25 mouse cellular contexts compared by ENCODE assay signal in the genomic region with DNA sequence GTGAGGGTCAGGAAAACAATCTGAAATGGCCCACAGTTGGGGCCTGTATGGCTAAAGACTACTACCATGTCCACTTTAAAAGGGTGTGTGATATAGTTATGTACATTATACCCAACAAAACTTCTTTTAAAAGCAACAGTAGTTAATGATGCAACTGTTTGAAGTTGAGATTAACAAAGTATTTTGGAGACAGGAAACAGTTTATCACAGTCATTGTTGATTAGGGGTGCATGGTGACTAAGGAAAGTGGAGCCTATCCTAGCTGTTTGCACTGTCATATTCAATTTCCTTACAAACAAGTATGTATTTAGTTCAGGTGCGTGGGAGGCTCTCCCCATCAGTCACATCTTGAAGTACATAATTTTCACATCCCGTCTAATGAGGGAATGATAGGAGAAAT.
"Had no signal": no experiment of that assay in that cellular context is flagged by ENCODE, and none has a peak within 500 bp of the region (broad histone marks: within the 10 kb centered on the region; RNA-seq: fewer than 3 reads in every experiment).

No protein-coding gene starts in this region.

- H3K27ac ChIP-seq: embryonic facial prominence, embryonic 10.5 days; embryonic facial prominence, embryonic 12.5 days; embryonic facial prominence, embryonic 13.5 days; embryonic facial prominence, embryonic 15.5 days; forebrain, embryonic 10.5 days; forebrain, embryonic 12.5 days; forebrain, embryonic 13.5 days; forebrain, embryonic 15.5 days; heart, embryonic 10.5 days had no signal

- H3K9me3 ChIP-seq: embryonic facial prominence, embryonic 10.5 days; embryonic facial prominence, embryonic 12.5 days; embryonic facial prominence, embryonic 13.5 days; embryonic facial prominence, embryonic 15.5 days; forebrain, embryonic 10.5 days; forebrain, embryonic 12.5 days; forebrain, embryonic 13.5 days; forebrain, embryonic 15.5 days; heart, embryonic 10.5 days had no signal

- H3K4me1 ChIP-seq: embryonic facial prominence, embryonic 10.5 days; embryonic facial prominence, embryonic 12.5 days; forebrain, embryonic 10.5 days had no signal

- DNase-seq: cerebellum, adult 8-10 months; cerebellum, adult 9-10 months; cerebellum, adult 9-11 months; cerebellum, postnatal 14 days; cerebellum, postnatal 25 days; cerebellum, postnatal 36 days; embryo, embryonic 11 days; forebrain, postnatal 0 days; gastrocnemius, adult 2 months; gastrocnemius, postnatal 10 days; gastrocnemius, postnatal 14 days; gastrocnemius, postnatal 25 days; gastrocnemius, postnatal 36 days had no signal

- H3K4me3 ChIP-seq: embryonic facial prominence, embryonic 10.5 days; embryonic facial prominence, embryonic 12.5 days; embryonic facial prominence, embryonic 13.5 days; embryonic facial prominence, embryonic 15.5 days; erythroblast, embryonic 14.5 days; forebrain, embryonic 10.5 days; forebrain, embryonic 12.5 days; forebrain, embryonic 13.5 days; forebrain, embryonic 15.5 days; gastrocnemius, adult 2 months; heart, embryonic 10.5 days had no signal

- H3K4me2 ChIP-seq: embryonic facial prominence, embryonic 12.5 days; embryonic facial prominence, embryonic 13.5 days; embryonic facial prominence, embryonic 15.5 days; forebrain, embryonic 12.5 days; forebrain, embryonic 13.5 days; forebrain, embryonic 15.5 days had no signal

- H3K36me3 ChIP-seq: embryonic facial prominence, embryonic 10.5 days; embryonic facial prominence, embryonic 12.5 days; embryonic facial prominence, embryonic 13.5 days; embryonic facial prominence, embryonic 15.5 days; forebrain, embryonic 10.5 days; forebrain, embryonic 12.5 days; forebrain, embryonic 15.5 days; heart, embryonic 10.5 days had no signal

- H3K9ac ChIP-seq: embryonic facial prominence, embryonic 12.5 days; embryonic facial prominence, embryonic 13.5 days; embryonic facial prominence, embryonic 15.5 days; forebrain, embryonic 12.5 days; forebrain, embryonic 13.5 days; forebrain, embryonic 15.5 days; forebrain, postnatal 0 days had no signal

- H3K27me3 ChIP-seq: embryonic facial prominence, embryonic 12.5 days; embryonic facial prominence, embryonic 13.5 days; embryonic facial prominence, embryonic 15.5 days; forebrain, embryonic 12.5 days; forebrain, embryonic 13.5 days; forebrain, embryonic 15.5 days had no signal

- ATAC-seq: forebrain, embryonic 13.5 days; forebrain, embryonic 14.5 days; forebrain, embryonic 15.5 days; forebrain, embryonic 16.5 days; forebrain, postnatal 0 days had no signal
